In genomic region chr17:68629631-68630426, GRCm38 (mm10) we compare ENCODE assay signal across 30 mouse cellular contexts.
DNase-seq lines count a peak whose midpoint lies in the region; ATAC-seq lines count a peak whose summit lies in the region.
"Had no signal": no experiment of that assay in that cellular context is flagged by ENCODE, and none has a peak within 500 bp of the region (broad histone marks: within the 10 kb centered on the region; RNA-seq: fewer than 3 reads in every experiment).

No protein-coding gene starts in this region.

- no peaks in the 10 kb centered on the region for H3K9me3 ChIP-seq in hindbrain, embryonic 11.5 days (ENCODE audit: control insufficient read depth, low read length)
- no peaks in the 10 kb centered on the region for H3K9me3 ChIP-seq in hindbrain, embryonic 12.5 days (replicated peaks)
- H3K9me3 ChIP-seq in embryonic facial prominence, embryonic 13.5 days: no peaks in the 10 kb centered on the region
- 0 out of 2 replicates have a peak, but pooled peaks cover 4% of the 10 kb centered on the region for H3K9me3 ChIP-seq in limb, embryonic 13.5 days
- H3K9me3 ChIP-seq: embryonic facial prominence, embryonic 15.5 days; forebrain, embryonic 15.5 days; heart, embryonic 10.5 days; heart, embryonic 13.5 days; hindbrain, embryonic 13.5 days had no signal

- no peak overlapping the region for H3K4me3 ChIP-seq in hindbrain, embryonic 11.5 days (ENCODE audit: low read depth, low read length)
- no peak overlapping the region for H3K4me3 ChIP-seq in hindbrain, embryonic 12.5 days
- no peak overlapping the region for H3K4me3 ChIP-seq in embryonic facial prominence, embryonic 13.5 days
- H3K4me3 ChIP-seq in limb, embryonic 13.5 days: no peak overlapping the region
- H3K4me3 ChIP-seq: embryonic facial prominence, embryonic 15.5 days; forebrain, embryonic 15.5 days; heart, adult 2 months; heart, embryonic 10.5 days; heart, embryonic 13.5 days; hindbrain, embryonic 13.5 days had no signal

- no peak overlapping the region for H3K9ac ChIP-seq in hindbrain, embryonic 11.5 days (ENCODE audit: low read depth, low read length)
- no peak overlapping the region for H3K9ac ChIP-seq in hindbrain, embryonic 12.5 days
- no peak overlapping the region for H3K9ac ChIP-seq in embryonic facial prominence, embryonic 13.5 days
- H3K9ac ChIP-seq in limb, embryonic 13.5 days: no peak overlapping the region
- H3K9ac ChIP-seq: embryonic facial prominence, embryonic 15.5 days; forebrain, embryonic 15.5 days; heart, embryonic 13.5 days; hindbrain, embryonic 13.5 days had no signal

- no peaks in the 10 kb centered on the region for H3K36me3 ChIP-seq in hindbrain, embryonic 11.5 days (ENCODE audit: control insufficient read depth, insufficient read depth, low read length)
- no peaks in the 10 kb centered on the region for H3K36me3 ChIP-seq in hindbrain, embryonic 12.5 days
- no peaks in the 10 kb centered on the region for H3K36me3 ChIP-seq in embryonic facial prominence, embryonic 13.5 days
- no peaks in the 10 kb centered on the region for H3K36me3 ChIP-seq in limb, embryonic 13.5 days
- H3K36me3 ChIP-seq: embryonic facial prominence, embryonic 15.5 days; forebrain, embryonic 15.5 days; G1E; heart, embryonic 10.5 days; heart, embryonic 13.5 days; hindbrain, embryonic 13.5 days had no signal

- H3K27ac ChIP-seq in hindbrain, embryonic 11.5 days (ENCODE audit: low read depth, low read length): no peak overlapping the region
- no peak overlapping the region for H3K27ac ChIP-seq in hindbrain, embryonic 12.5 days
- 0 out of 2 replicates have a peak overlapping the region, but pooled peaks have one; percentile 44 for H3K27ac ChIP-seq in embryonic facial prominence, embryonic 13.5 days
- no peak overlapping the region for H3K27ac ChIP-seq in limb, embryonic 13.5 days
- H3K27ac ChIP-seq: embryonic facial prominence, embryonic 15.5 days; forebrain, embryonic 15.5 days; heart, adult 2 months; heart, embryonic 10.5 days; heart, embryonic 13.5 days; hindbrain, embryonic 13.5 days had no signal

- 72% methylated on average over 7 of the region's 7 CpGs for WGBS in hindbrain, embryonic 11.5 days
- 77% methylated on average over 7 of the region's 7 CpGs for WGBS in hindbrain, embryonic 12.5 days
- WGBS in embryonic facial prominence, embryonic 13.5 days: 25% methylated on average over 7 of the region's 7 CpGs
- WGBS in limb, embryonic 13.5 days: 36% methylated on average over 7 of the region's 7 CpGs

- H3K4me2 ChIP-seq in hindbrain, embryonic 11.5 days (replicated peaks; ENCODE audit: low read depth, low read length): no peak overlapping the region
- H3K4me2 ChIP-seq in hindbrain, embryonic 12.5 days (replicated peaks): no peak overlapping the region
- H3K4me2 ChIP-seq in embryonic facial prominence, embryonic 13.5 days: no peak overlapping the region
- no peak overlapping the region for H3K4me2 ChIP-seq in limb, embryonic 13.5 days (replicated peaks)
- H3K4me2 ChIP-seq: embryonic facial prominence, embryonic 15.5 days; forebrain, embryonic 15.5 days; heart, embryonic 13.5 days; hindbrain, embryonic 13.5 days had no signal

- H3K4me1 ChIP-seq in hindbrain, embryonic 11.5 days (replicated peaks; ENCODE audit: control insufficient read depth, insufficient read depth, low read length): no peaks in the 10 kb centered on the region
- H3K4me1 ChIP-seq in hindbrain, embryonic 12.5 days: no peaks in the 10 kb centered on the region
- H3K4me1 ChIP-seq in embryonic facial prominence, embryonic 13.5 days: peaks cover 7% of the 10 kb centered on the region; the same call in 1 of the 2 replicates
- H3K4me1 ChIP-seq in limb, embryonic 13.5 days: peaks cover 7% of the 10 kb centered on the region; the same call in 1 of the 2 replicates
- H3K4me1 ChIP-seq: embryonic facial prominence, embryonic 15.5 days; forebrain, embryonic 15.5 days; heart, embryonic 10.5 days; heart, embryonic 13.5 days; hindbrain, embryonic 13.5 days had no signal

- H3K27me3 ChIP-seq in hindbrain, embryonic 11.5 days (ENCODE audit: control insufficient read depth, insufficient read depth, low read length): no peaks in the 10 kb centered on the region
- H3K27me3 ChIP-seq in hindbrain, embryonic 12.5 days: no peaks in the 10 kb centered on the region
- H3K27me3 ChIP-seq in embryonic facial prominence, embryonic 13.5 days: no peaks in the 10 kb centered on the region
- H3K27me3 ChIP-seq in limb, embryonic 13.5 days: no peaks in the 10 kb centered on the region
- H3K27me3 ChIP-seq: CH12.LX; embryonic facial prominence, embryonic 15.5 days; forebrain, embryonic 15.5 days; heart, embryonic 13.5 days; hindbrain, embryonic 13.5 days; Patski had no signal

- peak; percentile 1 for DNase-seq in hindbrain, embryonic 11.5 days (ENCODE audit: low spot score)
- no peak for DNase-seq in right cerebral cortex, postnatal 36 days (ENCODE audit: low spot score in 2 of 2)
- DNase-seq in adrenal gland, postnatal 14 days: no peak
- DNase-seq: adrenal gland, adult 2 months; adrenal gland, postnatal 25 days; B cell, adult 2 months; cerebellum, adult 11-12 months; cerebellum, adult 8-10 months; cerebellum, postnatal 10 days; cerebellum, postnatal 36 days; embryo, embryonic 11 days; gastrocnemius, postnatal 10 days; gastrocnemius, postnatal 36 days; heart, adult 2 months; heart, postnatal 14 days; heart, postnatal 4 days; kidney, adult 18-20 months had no signal

- ATAC-seq in hindbrain, embryonic 11.5 days (ENCODE audit: low FRiP score): no peak
- no peak for ATAC-seq in hindbrain, embryonic 12.5 days (ENCODE audit: low FRiP score)
- ATAC-seq in embryonic facial prominence, embryonic 13.5 days (ENCODE audit: insufficient number of reproducible peaks, insufficient read depth, low FRiP score, low TSS enrichment, low read depth): 0 out of 2 replicates have a peak, but pooled peaks have one; percentile 32
- peak; percentile 66; the same call in 1 of the 2 replicates for ATAC-seq in limb, embryonic 13.5 days (ENCODE audit: low FRiP score, low read depth)
- ATAC-seq: forebrain, embryonic 15.5 days; hindbrain, embryonic 16.5 days; intestine, embryonic 16.5 days; Patski had no signal

Comparison
In these comparisons a context has a peak if more than half of its experiments do, and no peak if none do; other contexts are left out.
1. ATAC-seq: peak in embryonic facial prominence, embryonic 13.5 days (single experiment) and limb, embryonic 13.5 days (single experiment); none in hindbrain, embryonic 11.5 days (single experiment) and hindbrain, embryonic 12.5 days (single experiment).